Mouse (Mus musculus) ovary, adult 10 weeks (tissue): Measurements from ENCODE around the gene Setd7. TPM values are rescaled to one million over a fixed set of nuclear protein-coding genes. Genes with fewer than 3 reads are reported as not detected.

Experiments
- polyA plus RNA-seq: library from polyadenylated mRNA; stranded (reverse); fragments of 350-450 nt; fragmentation: Illumina TruSeq; extraction: RNeasy Lipid Tissue Mini Kit (QIAGEN cat#74804); gene quantifications from one replicate; pipeline ENCODE4 v1.2.3, GENCODE M21; 2014

Gene Setd7
- polyA plus RNA-seq: 69.8 TPM

DNA sequence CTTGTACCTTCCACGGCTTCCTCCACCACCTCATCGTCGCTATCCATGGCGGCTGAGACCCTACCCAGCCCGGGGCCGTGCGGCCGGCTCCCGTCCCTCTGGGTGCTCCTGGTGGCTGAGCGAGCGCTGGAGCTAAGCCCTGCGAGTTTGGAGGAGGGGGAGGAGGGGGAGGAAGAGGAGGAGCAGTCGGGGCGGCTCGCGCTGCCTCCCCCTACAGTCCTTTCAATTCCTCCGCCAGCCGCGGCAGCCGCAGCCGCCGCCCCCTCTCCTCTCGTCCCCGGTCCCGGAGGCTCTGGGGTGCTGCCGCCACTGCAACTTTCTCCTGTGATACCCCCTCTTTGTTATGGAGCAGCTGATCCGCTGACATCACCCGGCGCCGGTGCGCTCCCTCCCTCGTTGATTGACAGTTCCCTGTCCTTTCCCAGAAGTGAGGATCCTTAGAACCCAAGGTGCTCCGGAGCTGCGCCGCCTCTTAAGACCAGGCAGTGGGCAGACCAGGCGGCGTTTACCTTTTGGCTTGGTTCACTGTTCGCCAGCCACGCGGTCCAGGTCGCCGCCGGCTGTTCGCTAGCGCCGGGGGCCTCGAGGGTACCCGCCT lies at the start of gene Setd7:
Setd7 (minus strand) TSS at position 369 of the 598 bp plus-strand sequence.

GRCm38 (mm10) chr3:51483741-51484359 lies 76.8 kb downstream of the Setd7 start, which contains the start of gene Rab33b:
TSS of gene Rab33b (plus strand) at chr3:51483920.

Other genes starting within 250 kb of the Setd7 start
- 91.3 TPM for gene Elf2, start 220.2 kb downstream of the Setd7 start, polyA plus RNA-seq
- gene Mgarp, start 164.1 kb downstream of the Setd7 start, polyA plus RNA-seq: 765 TPM
- gene Ndufc1, start 151.9 kb downstream of the Setd7 start, polyA plus RNA-seq: 382 TPM
- gene Naa15, start 145.7 kb downstream of the Setd7 start, polyA plus RNA-seq: 373 TPM
- gene Rab33b, start 77.0 kb downstream of the Setd7 start, polyA plus RNA-seq: 40.2 TPM
- 9.2 TPM for gene Mgst2, start 99.5 kb upstream of the Setd7 start, polyA plus RNA-seq